Mouse (Mus musculus): ENCODE results near the gene Dip2b.

GRCm38 (mm10) chr15:100210013-100210412 lies 171.5 kb downstream of the Dip2b start:
- no peak for TF ChIP-seq POLR2A (IDR thresholded peaks at IDR 0.05; ENCODE audit: insufficient read depth, low read depth, low read length)
- no peak for TF ChIP-seq CTCF (IDR thresholded peaks at IDR 0.05; ENCODE audit: insufficient read depth, low read depth, low read length)

All from olfactory bulb, adult 2 months (tissue).